ENCODE assay signal across 17 mouse cellular contexts in the genomic region with DNA sequence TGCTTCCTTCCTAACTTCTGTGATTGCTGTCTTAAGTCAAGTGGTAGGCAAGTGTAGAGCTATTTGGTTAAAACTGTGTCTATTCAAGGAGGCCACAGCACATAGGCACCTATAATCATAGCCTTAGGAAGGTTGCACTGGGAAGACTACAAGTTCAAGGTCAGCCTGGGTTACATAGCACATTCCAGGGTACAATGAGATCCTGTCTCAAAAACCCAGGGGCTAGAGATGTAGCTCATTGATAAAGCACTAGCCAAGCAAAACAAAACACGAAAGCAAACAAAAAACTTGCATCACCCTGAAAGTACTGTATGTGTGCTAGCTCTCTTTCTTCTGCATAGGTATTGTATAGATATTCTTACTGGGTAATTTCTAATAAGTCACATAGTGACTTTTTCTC.
A peak's percentile ranks its signal among the peaks of the same experiment; 100 is the strongest.
DNase-seq lines count a peak whose midpoint lies in the region; ATAC-seq and TF ChIP-seq lines count a peak whose summit lies in the region.
"Had no signal": no experiment of that assay in that cellular context is flagged by ENCODE, and none has a peak within 500 bp of the region (broad histone marks: within the 10 kb centered on the region; RNA-seq: fewer than 3 reads in every experiment).

No protein-coding gene starts in this region.

- intact Hi-C loops in heart, postnatal 25 days (cut with DNase I), result no loop called here

- no peak for ATAC-seq in heart, postnatal 0 days (ENCODE audit: insufficient read depth, low read depth)
- ATAC-seq in kidney, postnatal 0 days (replicated peaks; ENCODE audit: low FRiP score, low read depth), result no peak
- peak; percentile 32 for ATAC-seq in intestine, embryonic 16.5 days
- ATAC-seq: forebrain, postnatal 0 days; lung, postnatal 0 days had no signal

- no peaks in the 10 kb centered on the region for H3K36me3 ChIP-seq in heart, postnatal 0 days (replicated peaks; ENCODE audit: control insufficient read depth, insufficient read depth, low read length)
- H3K36me3 ChIP-seq in kidney, postnatal 0 days (ENCODE audit: insufficient read depth, low read length), result no peaks in the 10 kb centered on the region
- no peaks in the 10 kb centered on the region for H3K36me3 ChIP-seq in intestine, embryonic 16.5 days (ENCODE audit: control insufficient read depth, insufficient read depth, low read length)
- H3K36me3 ChIP-seq: heart, embryonic 15.5 days; hindbrain, embryonic 15.5 days; midbrain, embryonic 12.5 days had no signal

- no peak for DNase-seq in heart, postnatal 0 days (ENCODE audit: low spot score)
- no peak for DNase-seq in heart, postnatal 25 days (ENCODE audit: low spot score)
- no peak for DNase-seq in kidney, postnatal 0 days (ENCODE audit: low spot score)
- no peak for DNase-seq in kidney, adult 11 months
- DNase-seq in ES-CJ7 (ENCODE audit: low read depth, low spot score), result peak; percentile 10
- DNase-seq in frontal cortex, postnatal 25 days (ENCODE audit: low spot score in 2 of 2), result no peak
- no peak for DNase-seq in testis, postnatal 10 days (ENCODE audit: low spot score)
- DNase-seq: cerebellum, adult 18-20 months; cerebellum, postnatal 14 days; forebrain, postnatal 0 days; gastrocnemius, postnatal 25 days had no signal

- TF ChIP-seq CTCF in heart, postnatal 0 days (IDR thresholded peaks at IDR 0.05; ENCODE audit: low read depth), result no peak
- TF ChIP-seq CTCF in kidney, postnatal 0 days (IDR thresholded peaks at IDR 0.05; ENCODE audit: low read depth), result no peak

- peaks cover 33% of the 10 kb centered on the region for H3K4me1 ChIP-seq in heart, postnatal 0 days (ENCODE audit: control insufficient read depth, insufficient read depth)
- peaks cover 16% of the 10 kb centered on the region; the same call in 1 of the 2 replicates for H3K4me1 ChIP-seq in kidney, postnatal 0 days (replicated peaks; ENCODE audit: insufficient read depth, low read length)
- peaks cover 7% of the 10 kb centered on the region; the same call in 1 of the 2 replicates for H3K4me1 ChIP-seq in intestine, embryonic 16.5 days (ENCODE audit: control insufficient read depth, insufficient read depth, low read length)

- H3K27me3 ChIP-seq in heart, postnatal 0 days (ENCODE audit: control insufficient read depth, insufficient read depth, low read length), result no peaks in the 10 kb centered on the region
- H3K27me3 ChIP-seq in kidney, postnatal 0 days (ENCODE audit: insufficient read depth, low read length), result no peaks in the 10 kb centered on the region
- H3K27me3 ChIP-seq in intestine, embryonic 16.5 days (replicated peaks; ENCODE audit: control insufficient read depth, insufficient read depth, low read length), result no peaks in the 10 kb centered on the region
- H3K27me3 ChIP-seq: heart, embryonic 15.5 days; hindbrain, embryonic 15.5 days; midbrain, embryonic 12.5 days had no signal

- H3K9me3 ChIP-seq in heart, postnatal 0 days (replicated peaks; ENCODE audit: control insufficient read depth, low read length), result no peaks in the 10 kb centered on the region
- no peaks in the 10 kb centered on the region for H3K9me3 ChIP-seq in kidney, postnatal 0 days (replicated peaks; ENCODE audit: low read length)
- no peaks in the 10 kb centered on the region for H3K9me3 ChIP-seq in intestine, embryonic 16.5 days (ENCODE audit: control insufficient read depth, low read length)
- H3K9me3 ChIP-seq: heart, embryonic 15.5 days; hindbrain, embryonic 15.5 days; midbrain, embryonic 12.5 days had no signal

- no peak overlapping the region for H3K4me3 ChIP-seq in heart, postnatal 0 days (ENCODE audit: low read depth, low read length)
- no peak overlapping the region for H3K4me3 ChIP-seq in kidney, postnatal 0 days (replicated peaks; ENCODE audit: low read depth, low read length)
- H3K4me3 ChIP-seq in intestine, embryonic 16.5 days (ENCODE audit: low read length), result no peak overlapping the region
- H3K4me3 ChIP-seq: heart, embryonic 15.5 days; hindbrain, embryonic 15.5 days; left cerebral cortex, adult 2 months; midbrain, embryonic 12.5 days had no signal

- H3K4me2 ChIP-seq in heart, postnatal 0 days (ENCODE audit: low read depth, low read length), result no peak overlapping the region
- H3K4me2 ChIP-seq in kidney, postnatal 0 days (ENCODE audit: low read length), result no peak overlapping the region
- H3K4me2 ChIP-seq in intestine, embryonic 16.5 days (ENCODE audit: low read depth, low read length), result no peak overlapping the region
- H3K4me2 ChIP-seq: heart, embryonic 15.5 days; hindbrain, embryonic 15.5 days; midbrain, embryonic 12.5 days had no signal

- peak overlapping the region; percentile 30; the same call in 1 of the 2 replicates for H3K27ac ChIP-seq in heart, postnatal 0 days (ENCODE audit: low read depth)
- H3K27ac ChIP-seq in kidney, postnatal 0 days, result peak overlapping the region; percentile 77
- H3K27ac ChIP-seq in intestine, embryonic 16.5 days (ENCODE audit: low read length), result no peak overlapping the region; the same call in 1 of the 2 replicates
- H3K27ac ChIP-seq: heart, embryonic 15.5 days; hindbrain, embryonic 15.5 days; midbrain, embryonic 12.5 days had no signal

- no peak for TF ChIP-seq EP300 in heart, postnatal 0 days (IDR thresholded peaks at IDR 0.05; ENCODE audit: low read depth)

- WGBS in heart, postnatal 0 days, result 64% methylated on average over 1 of the region's 1 CpGs
- WGBS in kidney, postnatal 0 days, result 43% methylated on average over 1 of the region's 1 CpGs
- 77% methylated on average over 1 of the region's 1 CpGs for WGBS in intestine, embryonic 16.5 days

- no peak overlapping the region for H3K9ac ChIP-seq in heart, postnatal 0 days (replicated peaks; ENCODE audit: low read depth, low read length)
- H3K9ac ChIP-seq in kidney, postnatal 0 days (ENCODE audit: low read depth, low read length), result no peak overlapping the region
- no peak overlapping the region for H3K9ac ChIP-seq in intestine, embryonic 16.5 days (ENCODE audit: low read depth, low read length)
- H3K9ac ChIP-seq: forebrain, postnatal 0 days; heart, embryonic 15.5 days; hindbrain, embryonic 15.5 days; midbrain, embryonic 12.5 days had no signal
